Mouse (Mus musculus): ENCODE measurements around the gene Pbxip1. TPM values are rescaled to one million over a fixed set of nuclear protein-coding genes. Genes with fewer than 3 reads are reported as not detected.

Pbxip1 gene
- total RNA-seq (2022): 10 to 100 TPM; 67.8 to 74.7 (median 71.2) TPM

DNA sequence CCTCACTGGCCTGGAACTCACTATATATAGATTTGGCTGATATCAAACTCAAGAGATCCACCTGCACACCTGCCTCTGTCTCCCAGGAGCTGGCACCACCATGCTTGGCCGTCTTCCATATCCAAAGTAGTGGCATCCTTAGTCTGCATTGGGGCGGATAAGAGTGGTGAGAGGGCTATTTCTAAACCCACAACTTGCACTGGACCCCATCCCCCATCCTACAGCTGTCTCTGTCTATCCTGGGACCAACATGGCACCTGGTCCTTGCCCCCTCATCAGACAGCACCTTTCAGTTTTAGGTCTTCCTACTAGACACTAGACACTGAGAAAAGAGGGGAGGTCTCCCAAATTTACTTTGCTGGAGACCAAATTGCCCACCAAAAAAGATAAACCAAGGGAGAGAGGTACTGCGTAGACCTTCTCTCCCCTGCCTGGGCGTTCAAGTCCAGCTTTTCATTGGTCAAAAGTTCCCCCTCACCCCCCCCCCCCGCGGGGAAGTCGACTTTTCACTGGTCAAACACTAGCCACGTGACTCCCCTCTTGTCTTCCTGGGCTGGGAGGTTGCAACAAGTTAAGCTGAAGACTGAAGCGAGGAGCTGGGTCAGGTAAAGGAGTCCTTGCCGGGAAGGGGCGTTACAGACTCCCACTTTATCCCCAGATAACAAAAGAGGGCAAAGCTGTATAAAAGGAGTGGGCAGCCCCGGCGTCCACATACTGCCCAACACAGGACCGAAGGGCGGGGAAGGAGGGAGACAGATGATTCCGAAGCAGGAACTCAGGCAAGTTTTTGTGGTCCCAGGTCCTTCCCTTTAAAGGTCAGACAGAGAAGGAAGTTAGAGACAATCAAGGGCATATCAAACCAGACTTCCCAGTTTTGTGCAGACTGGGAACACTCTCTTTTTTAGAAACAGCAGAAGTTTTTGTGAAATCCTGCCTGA is at the start of gene Pbxip1:
Gene Pbxip1 (plus strand): TSS at position 531 of the 938 bp plus-strand sequence.
- peak; percentile 72 for DNase-seq (ENCODE audit: low spot score)

GRCm38 (mm10) chr3:89387632-89388031 is 48.9 kb upstream of the Pbxip1 start:
- no peak for DNase-seq (ENCODE audit: low spot score)

- DNase-seq (ENCODE audit: low spot score): peak; percentile 50
Observed at GRCm38 (mm10) chr3:89388134-89388881, 48.2 kb upstream of the Pbxip1 start.

DNA sequence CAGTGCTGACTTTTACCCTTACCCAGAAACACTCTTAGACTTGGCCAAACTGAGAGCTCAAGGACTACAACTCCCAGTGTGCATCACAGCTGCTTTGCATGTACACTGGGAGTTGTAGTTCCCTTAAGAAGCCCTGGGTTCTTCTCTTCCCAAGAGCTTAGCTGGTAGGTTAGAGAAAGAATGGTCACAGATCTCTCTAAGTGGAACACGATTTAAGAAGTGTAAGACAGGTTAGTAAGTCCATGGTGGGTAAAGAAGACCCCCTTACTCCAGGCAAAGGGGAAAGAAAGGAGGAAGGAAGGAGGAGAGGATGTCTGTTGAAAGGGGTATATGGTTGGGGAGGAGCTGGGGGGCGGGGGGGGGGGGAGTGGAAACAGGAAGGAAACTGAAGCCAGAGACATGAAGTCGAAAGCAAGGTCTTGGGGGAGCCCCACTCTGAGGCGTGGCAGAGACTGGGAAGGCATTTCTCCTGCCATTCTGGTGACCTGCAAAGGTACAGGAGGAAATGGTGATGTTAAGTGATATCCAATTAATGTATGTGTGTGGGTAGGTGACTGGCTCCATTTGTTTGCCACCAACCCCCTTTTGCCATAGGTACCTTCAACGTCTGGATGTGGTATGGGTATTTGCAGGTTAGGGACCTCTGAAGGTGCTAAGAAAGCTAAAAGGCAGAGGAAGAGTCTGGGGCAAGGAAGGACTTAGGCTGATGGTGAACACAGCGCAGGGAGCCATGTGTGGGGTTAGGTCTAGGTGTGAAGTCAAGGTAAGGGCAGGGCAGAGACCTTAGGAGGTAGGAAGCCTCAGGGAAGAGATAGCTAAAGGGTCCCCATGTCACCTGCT is 47.4 kb upstream of the Pbxip1 start:
- DNase-seq (ENCODE audit: low spot score): peak; percentile 29

- peak; percentile 55 for DNase-seq (ENCODE audit: low spot score)
Observed at GRCm38 (mm10) chr3:89390111-89390515, 46.4 kb upstream of the Pbxip1 start.

GRCm38 (mm10) chr3:89390699-89391662 is 45.5 kb upstream of the Pbxip1 start:
- DNase-seq (ENCODE audit: low spot score): peak; percentile 19

GRCm38 (mm10) chr3:89391663-89392511 is 44.6 kb upstream of the Pbxip1 start:
- peak; percentile 72 for DNase-seq (ENCODE audit: low spot score)

- DNase-seq (ENCODE audit: low spot score): peak; percentile 18
Observed at GRCm38 (mm10) chr3:89392871-89393311, 43.6 kb upstream of the Pbxip1 start.

DNA sequence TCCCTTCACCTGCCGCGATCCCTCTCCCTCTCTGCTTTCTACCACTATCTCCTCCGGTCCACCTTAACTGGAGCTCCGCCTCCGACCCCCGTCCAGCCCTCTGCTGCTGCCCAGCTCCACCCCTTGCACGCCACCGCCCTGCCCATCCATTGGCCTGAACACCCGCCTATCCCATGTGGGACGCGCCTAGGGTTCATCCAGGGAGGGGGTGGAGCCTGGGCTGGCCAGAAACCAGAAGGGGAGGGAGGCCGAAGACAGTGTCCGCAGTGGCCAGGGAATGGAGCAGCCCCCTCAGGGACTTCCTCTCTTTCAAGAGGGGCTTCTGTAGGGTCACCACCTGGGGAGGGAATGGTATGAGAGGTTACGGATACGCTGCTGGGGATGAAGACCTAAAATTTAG is 42.9 kb upstream of the Pbxip1 start:
- DNase-seq (ENCODE audit: low spot score): peak; percentile 99

GRCm38 (mm10) chr3:89394006-89394893 is 42.3 kb upstream of the Pbxip1 start, which contains the start of gene Zbtb7b:
Gene Zbtb7b, minus strand, starts transcription at chr3:89394776.
- peak; percentile 70 for DNase-seq (ENCODE audit: low spot score)

- DNase-seq (ENCODE audit: low spot score): peak; percentile 87
Observed at GRCm38 (mm10) chr3:89394894-89395256, 41.6 kb upstream of the Pbxip1 start.

- DNase-seq (ENCODE audit: low spot score): no peak
Observed at GRCm38 (mm10) chr3:89395419-89395805, 41.1 kb upstream of the Pbxip1 start.

DNA sequence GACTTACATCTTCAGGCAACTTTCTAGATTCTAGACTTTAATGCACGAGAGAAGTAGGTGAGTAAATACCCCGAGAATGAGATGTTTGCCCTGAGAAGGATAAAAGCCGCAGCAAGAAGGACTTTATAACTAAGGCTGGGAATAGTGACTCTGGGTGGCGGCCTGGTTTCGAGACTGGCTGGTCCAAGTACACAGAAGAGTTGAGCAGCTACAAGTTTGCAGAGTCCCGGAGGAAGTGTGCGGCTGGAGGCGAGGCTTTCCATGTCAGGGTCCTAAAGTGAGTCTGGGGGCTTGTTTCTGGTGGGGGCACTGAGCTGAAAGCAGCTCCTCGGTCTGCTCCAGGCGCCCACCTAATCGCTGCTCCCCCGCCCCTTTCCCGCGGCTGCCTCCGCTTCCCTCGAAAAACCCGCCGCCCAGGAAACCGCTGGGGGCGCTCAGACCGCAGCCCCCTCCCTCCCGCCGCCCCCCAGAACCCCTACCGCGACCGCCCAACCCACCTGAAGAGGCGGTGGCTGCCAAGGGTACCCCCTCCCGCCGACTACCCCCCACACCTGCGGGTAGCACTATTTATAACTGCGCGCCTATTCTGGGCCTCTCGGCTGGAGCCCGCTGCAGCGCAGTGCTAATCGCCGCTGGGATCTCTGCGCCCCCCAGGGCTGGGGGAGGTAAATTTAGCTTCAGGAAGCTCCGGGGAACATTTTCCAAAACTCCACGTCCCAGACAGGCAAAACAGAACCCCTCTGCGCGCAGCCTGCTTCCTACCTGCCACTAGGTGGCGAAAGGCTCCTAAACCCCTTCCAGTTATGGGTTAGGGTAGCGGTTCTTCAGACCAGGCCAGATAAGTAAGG is 40.5 kb upstream of the Pbxip1 start:
- DNase-seq (ENCODE audit: low spot score): peak; percentile 75

DNA sequence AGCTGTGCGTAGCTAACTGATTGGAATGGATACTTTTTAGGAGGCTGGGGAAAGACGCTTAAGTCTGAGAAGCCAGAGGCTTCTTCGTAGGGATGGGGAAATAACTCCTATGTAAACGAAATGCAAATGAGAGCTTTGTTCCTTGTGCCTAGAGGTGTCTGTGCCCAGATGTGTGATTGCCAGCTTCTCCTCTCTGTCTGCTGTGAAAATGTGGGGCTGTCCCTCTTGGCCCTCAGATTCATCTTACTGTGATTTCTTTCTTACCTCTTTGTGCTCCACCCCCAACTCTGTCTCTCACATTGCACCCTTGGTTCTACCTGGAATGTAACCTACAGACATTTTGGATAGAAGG is 39.9 kb upstream of the Pbxip1 start:
- DNase-seq (ENCODE audit: low spot score): no peak

DNA sequence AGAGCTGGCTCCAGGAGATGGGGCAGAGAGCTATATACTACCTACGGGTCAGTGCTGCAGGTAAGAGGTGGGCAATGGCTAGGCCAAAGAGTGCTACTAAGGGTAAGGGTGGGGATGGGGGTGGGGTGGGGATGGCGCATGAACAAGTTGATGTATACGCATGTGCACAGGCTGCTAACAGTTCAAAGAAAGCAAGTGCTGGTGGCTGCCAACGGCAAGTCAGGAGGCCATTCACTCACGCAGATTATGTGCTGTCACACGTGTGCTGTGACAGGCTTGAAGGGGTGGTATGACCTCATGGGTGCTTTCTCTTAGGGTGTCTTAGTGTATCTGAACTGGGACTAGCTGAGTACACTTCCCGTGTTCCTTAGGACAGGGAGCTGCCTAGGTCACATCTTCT is 35.2 kb upstream of the Pbxip1 start:
- DNase-seq (ENCODE audit: low spot score): no peak

- DNase-seq (ENCODE audit: low spot score): no peak
Observed at GRCm38 (mm10) chr3:89402693-89403092, 33.8 kb upstream of the Pbxip1 start, which contains the start of gene Lenep. Gene Lenep, minus strand, starts transcription at chr3:89402793.

GRCm38 (mm10) chr3:89406887-89407286 is 29.6 kb upstream of the Pbxip1 start:
- no peak for DNase-seq (ENCODE audit: low spot score)
